Mouse (Mus musculus) urinary bladder, postnatal 10 days (tissue): Measurements from ENCODE around the gene Cpsf4l.

Experiments
- DNase-seq: peaks from one replicate; pipeline ENCODE4 v3.0.0; 2022; ENCODE audit warnings: low spot score

Cpsf4l gene

GRCm38 (mm10) chr11:113699643-113700042 lies 10.2 kb downstream of the Cpsf4l start:
- no peak for DNase-seq

- no peak for DNase-seq
Observed at GRCm38 (mm10) chr11:113698013-113698545, 11.7 kb downstream of the Cpsf4l start.

DNA sequence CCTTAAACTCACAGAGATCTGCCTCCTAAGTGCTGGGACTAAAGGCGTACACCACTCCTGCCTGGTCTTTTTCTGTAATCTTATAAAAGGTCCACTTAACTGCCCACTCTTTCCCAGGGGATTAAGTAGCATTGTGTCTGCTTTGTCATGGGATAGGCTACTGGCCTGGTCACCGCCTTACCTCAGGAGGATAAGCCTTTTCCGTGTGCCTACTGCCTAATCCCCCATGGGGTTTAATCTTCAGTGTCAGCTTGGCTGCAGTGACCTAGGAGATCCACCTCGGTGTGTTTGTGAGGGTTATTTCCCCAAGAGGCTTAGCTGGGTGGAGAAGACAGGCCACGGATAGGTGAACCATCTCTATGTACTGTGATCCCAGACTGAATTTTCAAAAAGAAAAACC lies 12.2 kb downstream of the Cpsf4l start:
- no peak for DNase-seq

- DNase-seq: no peak
Observed at GRCm38 (mm10) chr11:113691851-113692250, 18.0 kb downstream of the Cpsf4l start.

GRCm38 (mm10) chr11:113691318-113691717 lies 18.5 kb downstream of the Cpsf4l start:
- no peak for DNase-seq

GRCm38 (mm10) chr11:113690506-113690905 lies 19.3 kb downstream of the Cpsf4l start:
- DNase-seq: no peak

GRCm38 (mm10) chr11:113687031-113687430 lies 22.8 kb downstream of the Cpsf4l start:
- no peak for DNase-seq

DNA sequence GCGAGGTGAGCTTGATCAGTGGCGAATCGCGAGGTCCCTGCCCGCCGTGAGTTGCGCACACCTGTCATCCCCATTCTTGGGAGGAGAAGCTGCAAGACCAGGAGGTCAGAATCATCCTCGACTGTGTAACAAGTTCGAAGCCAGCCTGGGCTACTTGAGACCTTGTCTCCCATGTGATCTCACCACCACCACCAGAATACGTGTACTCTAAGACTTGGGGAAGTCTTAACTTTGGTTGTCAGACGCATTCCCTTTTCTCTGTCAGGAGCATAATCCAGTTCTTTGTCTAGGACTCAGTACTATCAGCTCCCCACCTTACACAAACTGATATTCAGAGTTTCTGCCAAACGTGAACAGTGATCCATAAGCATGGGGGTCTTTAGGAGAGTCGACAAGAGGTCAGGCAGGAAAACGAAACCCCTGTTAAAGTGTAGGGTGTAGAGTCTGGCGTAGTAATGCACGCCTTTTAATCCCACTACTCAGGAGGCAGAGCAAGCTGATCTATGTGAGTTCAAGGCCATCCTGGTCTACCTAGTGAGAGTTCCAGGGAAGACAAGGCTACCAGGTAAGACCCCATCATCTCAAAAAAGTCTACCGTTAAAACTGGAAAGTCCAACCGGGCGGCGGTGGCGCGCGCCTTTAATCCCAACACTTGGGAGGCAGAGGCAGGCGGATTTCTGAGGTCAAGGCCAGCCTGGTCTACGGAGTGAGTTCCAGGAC lies 24.9 kb downstream of the Cpsf4l start:
- no peak for DNase-seq

- peak; percentile 75 for DNase-seq
Observed at GRCm38 (mm10) chr11:113683957-113684706, 25.7 kb downstream of the Cpsf4l start, which contains the start of the genes Fam104a and D11Wsu47e. Gene Fam104a (minus strand): TSS chr11:113684155. Gene D11Wsu47e (plus strand): TSS chr11:113684412.

GRCm38 (mm10) chr11:113683627-113683956 lies 26.2 kb downstream of the Cpsf4l start:
- DNase-seq: no peak

- DNase-seq: no peak
Observed at GRCm38 (mm10) chr11:113682897-113683626, 26.8 kb downstream of the Cpsf4l start.

DNA sequence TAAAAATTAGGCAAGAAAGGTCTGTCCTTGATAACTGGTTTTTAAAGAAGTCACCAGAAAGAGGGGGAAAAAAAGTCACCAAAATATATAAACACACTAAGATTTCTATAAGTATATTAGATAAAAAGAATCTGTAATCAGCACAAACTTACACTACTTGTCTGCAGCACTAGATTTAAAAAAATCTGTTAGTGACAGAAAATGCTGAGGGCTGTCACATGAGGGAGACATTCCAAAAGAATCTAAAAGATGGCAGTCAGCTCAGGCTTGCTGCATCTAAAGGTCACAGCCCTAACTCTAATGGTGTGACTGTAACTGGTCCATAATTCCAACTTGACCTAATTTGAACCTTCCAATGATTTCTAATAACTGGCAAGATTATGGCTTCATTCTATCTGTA lies 27.8 kb downstream of the Cpsf4l start:
- DNase-seq: no peak

DNA sequence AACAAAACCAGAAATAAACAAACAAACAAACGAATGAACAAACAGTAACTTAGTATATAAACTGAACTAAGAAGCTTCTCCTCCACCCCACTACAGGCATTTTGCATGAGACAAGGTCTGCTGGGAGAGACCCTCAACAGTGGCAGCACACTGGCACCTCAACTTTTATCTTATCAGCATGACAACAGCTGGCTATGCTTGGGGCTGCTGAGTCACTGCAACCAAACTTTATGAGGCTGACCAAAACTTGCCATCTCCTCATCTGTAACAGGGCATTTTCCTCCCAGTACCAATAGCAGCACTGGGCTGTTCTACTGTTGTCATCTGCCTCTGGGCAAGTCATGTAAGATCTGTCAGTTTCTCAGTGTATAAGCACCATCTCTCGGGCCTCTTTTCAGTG lies 28.9 kb downstream of the Cpsf4l start:
- DNase-seq: no peak

DNA sequence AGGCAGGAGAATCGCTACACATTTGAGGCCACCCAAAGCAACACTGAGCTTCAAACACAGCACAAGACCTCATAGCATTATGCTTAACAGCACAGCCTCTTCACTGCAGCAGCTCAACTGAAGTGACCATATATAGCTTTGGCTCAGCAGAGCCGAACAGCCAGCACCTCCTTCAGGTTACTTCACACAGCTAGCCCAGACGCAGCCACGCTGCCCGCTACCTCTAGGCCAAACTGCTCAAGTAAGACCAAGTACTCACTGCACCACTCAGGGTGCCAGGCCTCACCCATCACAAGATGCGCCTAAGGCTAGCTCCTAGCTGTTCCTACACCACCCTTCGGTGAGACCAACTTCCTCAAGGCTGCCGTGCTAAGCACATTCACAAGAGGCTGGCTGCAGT lies 31.4 kb downstream of the Cpsf4l start:
- DNase-seq: no peak

DNA sequence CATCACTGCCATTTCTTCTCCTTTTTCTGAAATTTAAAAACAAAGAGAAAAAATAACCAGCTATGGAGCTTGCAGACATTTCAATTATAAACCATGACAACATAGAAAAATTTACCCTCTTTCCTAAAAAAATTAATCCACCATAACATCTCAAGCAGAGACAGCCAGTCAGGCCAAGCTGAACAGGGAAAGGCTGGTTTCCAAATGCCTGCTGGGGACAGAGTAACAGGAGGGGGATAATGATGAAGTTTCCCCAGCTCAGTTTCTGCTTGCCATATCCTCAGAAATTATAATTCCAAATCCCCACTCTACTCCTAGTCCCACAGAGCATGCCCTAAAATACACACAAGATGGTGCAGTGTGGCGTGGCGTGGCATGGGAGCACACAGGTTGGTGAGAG lies 32.4 kb downstream of the Cpsf4l start:
- no peak for DNase-seq

- no peak for DNase-seq
Observed at GRCm38 (mm10) chr11:113676847-113677246, 33.0 kb downstream of the Cpsf4l start.

- no peak for DNase-seq
Observed at GRCm38 (mm10) chr11:113674595-113674994, 35.2 kb downstream of the Cpsf4l start.

DNA sequence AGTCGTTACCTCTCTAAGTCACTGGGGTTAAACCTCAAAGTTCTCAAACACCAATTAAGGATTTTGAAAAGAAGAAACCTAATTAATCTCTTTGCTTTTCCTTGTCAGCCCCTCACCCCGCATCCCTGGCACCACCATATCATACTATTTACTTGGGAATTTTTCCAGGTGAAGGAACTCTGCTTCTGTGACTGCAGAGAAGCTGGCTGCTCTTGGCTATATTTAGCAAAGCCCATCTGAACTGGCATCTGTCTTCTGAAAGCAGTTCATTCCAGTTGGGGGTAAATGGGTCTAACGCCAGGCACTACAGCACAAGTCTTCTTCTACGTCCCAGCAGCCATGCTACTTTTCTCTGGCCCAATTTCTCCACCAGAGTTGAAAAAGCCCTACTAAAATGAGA lies 36.2 kb downstream of the Cpsf4l start:
- no peak for DNase-seq

- DNase-seq: no peak
Observed at GRCm38 (mm10) chr11:113669711-113670110, 40.1 kb downstream of the Cpsf4l start.

- DNase-seq: no peak
Observed at GRCm38 (mm10) chr11:113668857-113669256, 41.0 kb downstream of the Cpsf4l start.

GRCm38 (mm10) chr11:113667704-113668103 lies 42.1 kb downstream of the Cpsf4l start:
- no peak for DNase-seq

DNA sequence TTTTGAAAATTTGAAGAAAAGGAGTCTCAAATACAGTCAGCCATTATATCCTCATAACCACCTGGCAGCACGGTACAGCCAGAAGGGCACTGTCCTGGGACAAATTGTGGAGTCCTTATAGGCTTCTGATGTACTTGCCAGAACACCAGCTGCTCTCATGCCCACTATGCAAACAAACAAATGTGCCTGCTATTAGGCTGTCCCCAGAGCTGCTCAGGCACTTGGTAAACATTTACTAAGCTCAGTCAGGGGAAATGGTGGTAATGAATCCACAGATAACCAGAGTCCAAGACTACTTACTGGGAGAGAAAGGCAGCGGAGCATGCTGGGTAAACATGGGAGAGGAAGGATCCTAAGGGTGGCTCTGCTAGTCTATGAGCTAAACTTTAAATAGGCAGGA lies 42.7 kb downstream of the Cpsf4l start:
- no peak for DNase-seq

DNA sequence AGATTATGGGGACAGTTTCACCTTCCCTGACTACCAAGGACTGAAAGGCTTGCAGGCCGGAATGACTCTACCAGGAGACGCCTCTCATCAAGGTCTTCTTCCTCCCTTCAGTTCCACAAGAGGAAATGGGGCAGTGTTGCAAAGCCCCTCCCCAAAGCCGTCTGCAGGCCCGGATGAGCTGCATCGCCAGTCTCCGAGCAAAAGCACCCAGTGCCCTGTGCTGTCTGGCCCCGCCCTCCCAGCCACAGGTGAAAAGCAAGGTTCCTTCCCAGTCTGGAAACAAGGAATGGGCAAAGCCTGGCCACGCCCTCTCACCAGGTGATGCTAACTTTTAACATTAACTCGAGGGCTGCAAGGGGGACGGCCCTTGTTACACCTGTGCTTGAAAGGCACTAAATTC lies 43.2 kb downstream of the Cpsf4l start:
- DNase-seq: no peak
